Mouse (Mus musculus): Measurements from ENCODE around the gene Cpt1b.

DNA sequence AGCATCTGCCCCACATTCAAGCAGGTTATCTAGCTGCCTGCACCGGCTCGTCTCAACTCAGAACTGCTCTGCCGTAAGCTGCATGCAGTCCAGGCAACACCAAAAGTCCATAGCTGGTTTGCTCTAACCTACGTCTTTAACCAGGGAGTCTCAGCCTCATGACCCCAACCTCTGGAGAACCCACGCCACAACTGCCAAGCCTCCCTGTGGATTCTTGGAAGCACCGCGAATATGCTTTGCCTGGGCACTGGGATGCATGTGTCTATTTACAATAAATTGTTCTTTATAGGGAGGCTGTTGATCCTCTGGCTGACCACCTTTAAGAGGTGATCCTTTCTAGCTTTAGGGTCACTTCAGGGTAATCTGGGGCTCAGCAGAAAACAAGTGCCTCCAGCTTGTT, 53.1 kb downstream of the Cpt1b start:
- TF ChIP-seq CTCF (IDR thresholded peaks at IDR 0.05) (no peak), EP300 (IDR thresholded peaks at IDR 0.05) (no peak)

Data from lung, postnatal 0 days (tissue).